Mouse (Mus musculus) C2C12 (cell line): ENCODE measurements at regions not wholly inside any gene's neighbourhood (a gene's known extent, or its start where the extent isn't known, plus 50 kb on each side); places are given as distances from the start of the nearest gene placed in this dataset.

Source experiments
- CEBPB ChIP-seq: IDR thresholded peaks from one replicate; pipeline ENCODE4 v1.6.1; 2011; ENCODE audit warnings: low read depth, mild to moderate bottlenecking, control low read depth, moderate library complexity
- MYOG ChIP-seq: IDR thresholded peaks from one replicate; pipeline ENCODE4 v1.6.1; 2011; ENCODE audit not compliant: control insufficient read depth, insufficient read length; ENCODE audit errors: extremely low read depth
- USF1 ChIP-seq: IDR thresholded peaks from one replicate; pipeline ENCODE4 v1.6.1; 2011; ENCODE audit warnings: low read depth, mild to moderate bottlenecking, control low read depth, moderate library complexity

- no peak for TF ChIP-seq MYOG
- no peak for TF ChIP-seq CEBPB
- TF ChIP-seq USF1: no peak
Observed at GRCm38 (mm10) chr9:120820892-120821291, 108.1 kb upstream of the Ctnnb1 start.
